Mouse (Mus musculus): ENCODE data around the gene 1700018B08Rik.

1700018B08Rik gene

DNA sequence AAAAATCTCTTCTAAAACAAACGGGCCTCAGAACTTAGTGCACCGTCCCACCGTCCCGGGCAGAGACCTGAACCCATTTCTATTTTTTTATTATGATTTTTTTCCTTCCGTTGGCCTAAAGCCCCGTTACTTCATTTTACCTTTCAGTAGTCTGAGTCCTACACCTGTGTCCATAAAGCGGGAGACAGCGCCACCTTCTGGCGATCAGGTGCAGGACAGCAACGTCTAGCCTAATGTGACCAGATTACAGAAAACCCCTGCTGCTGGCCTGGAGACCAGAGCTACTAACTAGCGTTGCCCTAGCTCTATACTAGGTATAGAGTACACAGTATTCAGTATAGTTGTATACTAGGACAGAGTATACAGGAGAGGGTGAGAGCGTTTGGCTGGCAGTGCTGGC lies 30.7 kb downstream of the 1700018B08Rik start:
- in situ Hi-C loops (cut with MseI, MboI) = loop anchor here (5.0 to 10.0 kb wide), 2 partner anchors 289 to 401 kb away; no protein-coding TSS in a partner anchor

DNA sequence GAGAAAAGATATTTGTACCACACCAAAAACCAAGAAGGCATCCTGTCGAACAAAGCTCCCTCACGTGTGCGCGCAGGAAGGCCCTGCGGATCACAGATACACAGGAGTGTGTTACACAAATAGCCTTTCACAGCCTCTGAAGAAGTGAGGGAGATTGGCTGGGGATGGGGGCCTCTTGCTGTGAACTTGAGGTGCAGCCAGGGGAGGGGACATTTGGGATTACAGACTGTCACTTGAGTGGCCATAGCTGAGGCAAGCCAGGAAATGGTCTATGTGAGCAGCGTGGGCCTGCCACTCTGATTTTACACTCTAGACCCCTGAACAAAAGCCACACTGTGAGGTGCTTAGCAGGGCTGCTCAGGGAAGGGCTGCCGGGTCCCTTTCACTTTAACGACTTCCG lies 32.4 kb downstream of the 1700018B08Rik start:
- in situ Hi-C loops (cut with MseI, MboI) = loop anchor here (5.0 to 10.0 kb wide), 2 partner anchors 287 to 399 kb away; no protein-coding TSS in a partner anchor

DNA sequence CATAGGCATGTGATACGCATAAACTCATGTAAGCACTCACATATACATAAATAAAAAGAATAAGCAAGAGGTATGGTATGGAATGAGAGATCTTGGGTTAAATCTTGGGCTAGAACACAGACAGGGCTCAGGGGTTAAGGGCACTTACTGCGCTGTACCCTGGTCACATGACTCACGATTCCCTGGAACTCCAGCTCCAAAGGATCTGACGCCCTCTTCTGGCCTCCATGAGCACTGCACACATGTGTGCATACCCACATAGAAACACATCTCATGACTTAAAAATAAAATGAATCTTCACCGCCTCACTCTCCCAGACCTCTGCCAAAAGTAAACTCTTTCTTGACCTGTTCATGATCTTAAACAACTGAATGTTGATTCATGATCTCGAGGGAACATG lies 46.5 kb downstream of the 1700018B08Rik start:
- in situ Hi-C loops (cut with MseI, MboI) = no loop called here

DNA sequence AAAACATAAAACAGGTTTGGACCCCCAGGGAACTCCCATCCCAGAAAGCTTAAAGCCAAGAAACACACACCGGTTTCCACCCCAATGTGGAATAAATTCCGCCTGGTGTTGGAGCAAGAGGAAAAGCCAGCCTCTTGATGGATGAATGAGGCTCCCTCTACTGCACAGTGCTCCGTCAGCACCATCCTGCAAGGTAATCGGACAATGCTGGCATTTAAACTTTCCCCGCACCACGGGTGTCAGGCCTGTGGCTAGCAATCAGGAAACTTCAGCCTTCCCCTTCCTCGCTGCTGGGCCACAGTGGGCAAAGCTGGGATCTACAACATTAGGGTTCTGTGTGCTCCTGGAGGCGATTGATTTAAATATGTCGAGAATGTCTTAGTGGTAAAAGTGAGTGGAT lies 52.5 kb downstream of the 1700018B08Rik start:
- in situ Hi-C loops (cut with MseI, MboI) = no loop called here

DNA sequence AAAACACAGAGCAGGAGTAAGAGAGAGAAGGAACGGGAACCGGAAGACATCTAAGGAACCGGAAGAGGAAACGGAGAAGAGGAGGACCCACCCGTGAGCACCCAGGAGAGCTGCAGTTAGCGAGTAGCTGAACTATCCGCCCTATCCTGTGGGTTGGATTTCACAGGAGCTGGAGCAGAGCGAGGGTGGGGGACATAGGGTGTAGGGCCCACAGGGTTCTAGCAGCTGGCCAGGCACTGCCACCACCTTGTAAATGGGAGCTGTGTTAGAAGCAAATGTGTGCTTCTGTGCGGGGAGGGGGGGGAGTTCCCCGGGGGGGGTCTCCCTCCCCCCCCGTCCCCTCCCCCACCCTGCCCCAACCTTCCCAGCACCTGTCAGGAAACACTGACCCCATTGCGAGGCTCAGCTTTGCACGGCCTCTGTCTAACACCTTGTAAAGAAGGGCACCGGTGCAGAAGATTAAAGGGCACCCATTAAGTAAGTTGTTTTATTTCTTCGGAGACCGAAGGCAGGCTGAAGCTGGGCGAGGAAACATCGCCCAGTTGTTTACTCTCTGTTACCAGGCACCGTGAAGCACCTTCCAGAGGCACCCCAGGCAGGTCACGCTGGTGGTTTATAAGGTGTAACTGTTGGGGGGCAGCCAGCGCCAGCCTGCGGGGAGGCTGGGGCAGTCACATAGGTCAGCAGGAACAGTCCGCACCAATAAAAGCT lies 59.9 kb downstream of the 1700018B08Rik start:
- in situ Hi-C loops (cut with MseI, MboI) = no loop called here
